Mouse (Mus musculus): Measurements from ENCODE around the gene Ap1m1. TPM values are rescaled to one million over a fixed set of nuclear protein-coding genes. Genes with fewer than 3 reads are reported as not detected.

Gene Ap1m1
- polyA plus RNA-seq, 1 experiment from 2014 or later: 110 TPM

GRCm38 (mm10) chr8:72213536-72213935 lies 26.3 kb upstream of the Ap1m1 start, which contains the start of gene Gm11034:
Gm11034 (minus strand) TSS chr8:72213636.
- H3K27ac ChIP-seq (ENCODE audit: low read depth, low read length): no peak within 1 kb of the TSS
- no peak for ATAC-seq (replicated peaks; ENCODE audit: insufficient number of reproducible peaks, low FRiP score, low TSS enrichment)
- H3K4me2 ChIP-seq: no peak within 1 kb of the TSS
- no peaks in the 10 kb centered on the region for H3K4me1 ChIP-seq (ENCODE audit: control insufficient read depth, insufficient read depth, low read length)
- no peaks in the 10 kb centered on the region for H3K9me3 ChIP-seq (replicated peaks; ENCODE audit: control insufficient read depth, low read length)
- WGBS (ENCODE audit: insufficient replicate concordance): 68% methylated on average over 4 of the region's 4 CpGs
- no peaks in the 10 kb centered on the region for H3K36me3 ChIP-seq (ENCODE audit: control insufficient read depth, insufficient read depth, low read length)
- 0 out of 2 replicates have a peak, but pooled peaks cover 3% of the 10 kb centered on the region for H3K27me3 ChIP-seq (ENCODE audit: control insufficient read depth, insufficient read depth, low read length)
- no peak within 1 kb of the TSS for H3K9ac ChIP-seq (ENCODE audit: low read depth, low read length)
- no peak within 1 kb of the TSS for H3K4me3 ChIP-seq (ENCODE audit: low read depth, low read length)

- Histone ChIP-seq H3K27me3 (ENCODE audit: control insufficient read depth, insufficient read depth, low read length) (0 out of 2 replicates have a peak, but pooled peaks cover 3% of the 10 kb centered on the region), H3K9ac (ENCODE audit: low read depth, low read length) (no peak overlapping the region), H3K4me3 (ENCODE audit: low read depth, low read length) (no peak overlapping the region), H3K27ac (ENCODE audit: low read depth, low read length) (no peak overlapping the region), H3K4me2 (no peak overlapping the region), H3K9me3 (replicated peaks; ENCODE audit: control insufficient read depth, low read length) (no peaks in the 10 kb centered on the region), H3K36me3 (ENCODE audit: control insufficient read depth, insufficient read depth, low read length) (no peaks in the 10 kb centered on the region), H3K4me1 (ENCODE audit: control insufficient read depth, insufficient read depth, low read length) (peaks cover 2% of the 10 kb centered on the region; the same call in 1 of the 2 replicates)
- 38% methylated on average over 2 of the region's 2 CpGs for WGBS (ENCODE audit: insufficient replicate concordance)
- ATAC-seq (replicated peaks; ENCODE audit: insufficient number of reproducible peaks, low FRiP score, low TSS enrichment): no peak
Measured at GRCm38 (mm10) chr8:72215060-72215459, 24.8 kb upstream of the Ap1m1 start.

GRCm38 (mm10) chr8:72215871-72216270 lies 23.9 kb upstream of the Ap1m1 start:
- H3K9me3 ChIP-seq (replicated peaks; ENCODE audit: control insufficient read depth, low read length): no peaks in the 10 kb centered on the region
- H3K4me3 ChIP-seq (ENCODE audit: low read depth, low read length): no peak overlapping the region
- ATAC-seq (replicated peaks; ENCODE audit: insufficient number of reproducible peaks, low FRiP score, low TSS enrichment): no peak
- H3K4me1 ChIP-seq (ENCODE audit: control insufficient read depth, insufficient read depth, low read length): peaks cover 10% of the 10 kb centered on the region
- WGBS (ENCODE audit: insufficient replicate concordance): 30% methylated on average over 1 of the region's 1 CpGs
- H3K27ac ChIP-seq (ENCODE audit: low read depth, low read length): no peak overlapping the region
- H3K36me3 ChIP-seq (ENCODE audit: control insufficient read depth, insufficient read depth, low read length): no peaks in the 10 kb centered on the region
- H3K27me3 ChIP-seq (ENCODE audit: control insufficient read depth, insufficient read depth, low read length): 0 out of 2 replicates have a peak, but pooled peaks cover 3% of the 10 kb centered on the region
- no peak overlapping the region for H3K4me2 ChIP-seq
- no peak overlapping the region for H3K9ac ChIP-seq (ENCODE audit: low read depth, low read length)

- H3K4me3 ChIP-seq (ENCODE audit: low read depth, low read length): peak overlapping the region; percentile 91
- peak overlapping the region; percentile 89 for H3K4me2 ChIP-seq
- peaks cover 10% of the 10 kb centered on the region for H3K4me1 ChIP-seq (ENCODE audit: control insufficient read depth, insufficient read depth, low read length)
- 0 out of 2 replicates have a peak, but pooled peaks cover 3% of the 10 kb centered on the region for H3K27me3 ChIP-seq (ENCODE audit: control insufficient read depth, insufficient read depth, low read length)
- H3K9ac ChIP-seq (ENCODE audit: low read depth, low read length): no peak overlapping the region
- peaks cover 14% of the 10 kb centered on the region for H3K36me3 ChIP-seq (ENCODE audit: control insufficient read depth, insufficient read depth, low read length)
- ATAC-seq (replicated peaks; ENCODE audit: insufficient number of reproducible peaks, low FRiP score, low TSS enrichment): no peak
- no peaks in the 10 kb centered on the region for H3K9me3 ChIP-seq (replicated peaks; ENCODE audit: control insufficient read depth, low read length)
- peak overlapping the region; percentile 78; the same call in 1 of the 2 replicates for H3K27ac ChIP-seq (ENCODE audit: low read depth, low read length)
- WGBS (ENCODE audit: insufficient replicate concordance): 79% methylated on average over 9 of the region's 10 CpGs
Measured at GRCm38 (mm10) chr8:72218781-72219540, 20.9 kb upstream of the Ap1m1 start.

DNA sequence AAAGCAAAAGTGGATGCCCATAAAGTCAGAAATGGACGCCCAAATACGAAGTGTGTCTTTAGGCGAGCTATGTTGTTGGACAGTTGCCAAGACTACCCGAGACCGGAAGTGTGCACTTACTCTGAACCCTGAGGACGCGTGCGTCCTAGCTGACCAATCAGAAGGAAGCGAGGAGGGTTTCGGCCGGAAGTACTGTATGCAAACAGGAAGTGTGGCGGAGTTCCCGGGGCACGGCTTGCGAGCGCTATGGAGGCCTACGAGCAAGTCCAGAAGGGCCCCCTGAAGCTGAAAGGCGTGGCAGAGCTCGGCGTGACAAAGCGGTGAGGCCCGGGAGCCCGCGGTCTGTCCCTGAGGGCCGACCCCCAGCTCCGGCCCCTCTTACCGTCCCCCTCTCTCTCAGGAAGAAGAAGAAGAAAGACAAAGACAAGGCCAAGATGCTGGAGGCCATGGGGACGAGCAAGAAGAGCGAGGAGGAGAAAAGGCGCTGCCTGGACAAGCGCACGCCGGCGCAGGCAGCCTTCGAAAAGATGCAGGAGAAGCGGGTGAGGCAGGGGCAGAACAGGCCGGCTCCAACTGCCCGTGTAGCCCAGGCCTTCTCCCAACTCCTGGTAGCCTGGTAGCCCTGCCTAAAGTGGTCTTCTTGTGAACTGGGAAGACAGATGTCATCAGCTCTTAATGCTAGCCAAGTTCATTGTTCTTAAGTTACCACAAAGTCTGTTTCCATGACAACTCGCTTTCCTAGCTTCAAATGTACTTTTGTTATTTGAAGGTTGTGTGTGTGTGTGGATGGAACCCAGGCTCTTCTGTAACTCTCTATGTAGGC lies 20.1 kb upstream of the Ap1m1 start, which contains the start of gene Fam32a:
TSS of gene Fam32a (plus strand) at position 190 of the 823 bp plus-strand sequence.
- Histone ChIP-seq H3K36me3 (ENCODE audit: control insufficient read depth, insufficient read depth, low read length) (peaks cover 15% of the 10 kb centered on the region), H3K4me1 (ENCODE audit: control insufficient read depth, insufficient read depth, low read length) (peaks cover 10% of the 10 kb centered on the region), H3K27me3 (ENCODE audit: control insufficient read depth, insufficient read depth, low read length) (0 out of 2 replicates have a peak, but pooled peaks cover 3% of the 10 kb centered on the region), H3K9ac (ENCODE audit: low read depth, low read length) (peak within 1 kb of the TSS; percentile 77), H3K4me3 (ENCODE audit: low read depth, low read length) (peak within 1 kb of the TSS; percentile 91), H3K4me2 (peak within 1 kb of the TSS; percentile 89), H3K9me3 (replicated peaks; ENCODE audit: control insufficient read depth, low read length) (no peaks in the 10 kb centered on the region), H3K27ac (ENCODE audit: low read depth, low read length) (peak within 1 kb of the TSS; percentile 78)
- peak; percentile 91 for ATAC-seq (replicated peaks; ENCODE audit: insufficient number of reproducible peaks, low FRiP score, low TSS enrichment)
- 13% methylated on average over 39 of the region's 39 CpGs for WGBS (ENCODE audit: insufficient replicate concordance)

- peaks cover 10% of the 10 kb centered on the region for H3K4me1 ChIP-seq (ENCODE audit: control insufficient read depth, insufficient read depth, low read length)
- no peak for ATAC-seq (replicated peaks; ENCODE audit: insufficient number of reproducible peaks, low FRiP score, low TSS enrichment)
- H3K4me3 ChIP-seq (ENCODE audit: low read depth, low read length): peak overlapping the region; percentile 91
- 0 out of 2 replicates have a peak, but pooled peaks cover 3% of the 10 kb centered on the region for H3K27me3 ChIP-seq (ENCODE audit: control insufficient read depth, insufficient read depth, low read length)
- H3K9ac ChIP-seq (ENCODE audit: low read depth, low read length): no peak overlapping the region
- no peaks in the 10 kb centered on the region for H3K9me3 ChIP-seq (replicated peaks; ENCODE audit: control insufficient read depth, low read length)
- H3K27ac ChIP-seq (ENCODE audit: low read depth, low read length): no peak overlapping the region
- H3K36me3 ChIP-seq (ENCODE audit: control insufficient read depth, insufficient read depth, low read length): peaks cover 15% of the 10 kb centered on the region
- 81% methylated on average over 4 of the region's 4 CpGs for WGBS (ENCODE audit: insufficient replicate concordance)
- peak overlapping the region; percentile 89 for H3K4me2 ChIP-seq
Measured at GRCm38 (mm10) chr8:72220758-72221157, 19.1 kb upstream of the Ap1m1 start.

DNA sequence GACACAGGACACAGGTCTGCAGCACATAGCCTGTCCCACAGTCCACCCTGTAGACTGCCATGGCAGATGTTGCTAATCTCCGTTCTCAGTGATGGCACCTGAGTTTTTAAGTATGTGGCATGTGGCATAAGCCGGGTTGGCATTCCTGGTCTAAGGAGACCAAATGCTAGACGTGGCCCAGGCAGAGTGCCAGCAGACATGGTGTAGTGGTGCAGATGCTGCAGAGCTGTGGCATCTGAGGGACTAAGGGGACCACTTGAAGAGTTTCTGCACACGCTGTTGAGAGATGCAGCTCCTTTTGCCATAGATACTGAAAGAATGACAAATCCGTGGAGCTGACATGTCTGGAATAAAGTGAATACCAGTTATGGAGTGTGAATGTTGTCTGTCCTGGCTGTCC lies 17.2 kb upstream of the Ap1m1 start:
- no peak overlapping the region for H3K4me3 ChIP-seq (ENCODE audit: low read depth, low read length)
- H3K27ac ChIP-seq (ENCODE audit: low read depth, low read length): no peak overlapping the region
- no peak overlapping the region for H3K4me2 ChIP-seq
- 89% methylated on average over 5 of the region's 5 CpGs for WGBS (ENCODE audit: insufficient replicate concordance)
- H3K27me3 ChIP-seq (ENCODE audit: control insufficient read depth, insufficient read depth, low read length): no peaks in the 10 kb centered on the region
- H3K9ac ChIP-seq (ENCODE audit: low read depth, low read length): no peak overlapping the region
- H3K4me1 ChIP-seq (ENCODE audit: control insufficient read depth, insufficient read depth, low read length): peaks cover 10% of the 10 kb centered on the region
- ATAC-seq (replicated peaks; ENCODE audit: insufficient number of reproducible peaks, low FRiP score, low TSS enrichment): no peak
- H3K9me3 ChIP-seq (replicated peaks; ENCODE audit: control insufficient read depth, low read length): no peaks in the 10 kb centered on the region
- H3K36me3 ChIP-seq (ENCODE audit: control insufficient read depth, insufficient read depth, low read length): peaks cover 15% of the 10 kb centered on the region

GRCm38 (mm10) chr8:72240403-72240763 lies 565 bp downstream of the Ap1m1 start:
- no peak for ATAC-seq (replicated peaks; ENCODE audit: insufficient number of reproducible peaks, low FRiP score, low TSS enrichment)
- Histone ChIP-seq H3K9me3 (replicated peaks; ENCODE audit: control insufficient read depth, low read length) (no peaks in the 10 kb centered on the region), H3K9ac (ENCODE audit: low read depth, low read length) (peak overlapping the region; percentile 75), H3K4me3 (ENCODE audit: low read depth, low read length) (peak overlapping the region; percentile 66), H3K4me2 (peak overlapping the region; percentile 70), H3K27me3 (ENCODE audit: control insufficient read depth, insufficient read depth, low read length) (no peaks in the 10 kb centered on the region), H3K4me1 (ENCODE audit: control insufficient read depth, insufficient read depth, low read length) (no peaks in the 10 kb centered on the region; the same call in 1 of the 2 replicates), H3K36me3 (ENCODE audit: control insufficient read depth, insufficient read depth, low read length) (no peaks in the 10 kb centered on the region), H3K27ac (ENCODE audit: low read depth, low read length) (peak overlapping the region; percentile 91)
- 2% methylated on average over 24 of the region's 24 CpGs for WGBS (ENCODE audit: insufficient replicate concordance)
